Mouse (Mus musculus): ENCODE data around the gene Sdad1.

- TF ChIP-seq GATA1 (IDR thresholded peaks at IDR 0.05; ENCODE audit: borderline replicate concordance, low read length) (no peak), FLI1 (IDR thresholded peaks at IDR 0.05; ENCODE audit: low read length) (no peak)
These were observed 15.8 kb downstream of the Sdad1 start for GRCm38 (mm10) chr5:92294525-92294924.

Measured in megakaryocyte, embryonic 14.5 days (primary cell).